Mouse (Mus musculus): ENCODE measurements around the gene Gm17617. TPM values are rescaled to one million over a fixed set of nuclear protein-coding genes. Genes with fewer than 3 reads are reported as not detected.
"Not testable (repeated sequence)": the region's sequence is repeated elsewhere in the genome, so short reads cannot be mapped to it uniquely, and the experiment has no call there.

Gene Gm17617
- total RNA-seq, 4 experiments from 2014 or later = not detected

DNA sequence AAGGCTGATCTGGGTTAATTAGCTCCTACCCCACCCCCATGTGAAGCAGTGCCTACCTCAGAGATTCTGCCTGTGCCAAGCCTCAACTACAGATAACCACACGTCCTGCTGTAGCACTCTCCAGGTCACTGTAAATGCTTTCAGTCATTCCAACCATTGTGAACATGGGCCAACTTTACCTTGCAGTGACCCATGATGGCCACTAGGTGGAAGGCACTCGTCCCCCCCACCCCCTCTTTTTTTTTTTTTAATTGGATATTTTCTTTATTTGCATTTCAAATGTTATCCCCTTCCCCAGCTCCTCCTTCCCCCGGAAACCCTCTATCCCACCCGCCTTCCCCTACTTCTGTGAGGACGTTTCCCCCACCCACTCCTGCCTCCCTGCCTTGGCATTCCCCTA is 2.0 kb upstream of the Gm17617 start:
- DNase-seq (ENCODE audit: low spot score in 2 of 2) = no peak

DNA sequence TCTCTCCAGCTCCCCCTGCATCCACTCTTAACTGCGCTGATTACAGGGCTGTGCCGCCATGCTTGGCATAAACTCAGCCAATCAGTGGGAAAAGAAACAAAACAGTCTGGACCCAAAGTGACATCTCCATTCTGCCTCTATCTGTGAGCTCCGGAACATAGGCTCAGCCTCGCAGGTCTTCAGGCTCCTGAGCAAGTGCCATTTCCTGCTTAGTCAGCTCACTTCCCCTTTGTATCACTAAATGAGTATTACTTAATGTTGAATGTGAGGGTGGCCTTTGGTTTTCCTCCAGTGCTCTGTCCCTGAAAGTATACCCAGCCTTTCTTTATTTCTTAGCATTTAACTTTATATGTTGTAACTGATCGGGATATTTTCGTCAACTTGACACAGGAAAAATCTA is 8.4 kb downstream of the Gm17617 start:
- no peak for DNase-seq (ENCODE audit: low spot score in 2 of 2)

DNA sequence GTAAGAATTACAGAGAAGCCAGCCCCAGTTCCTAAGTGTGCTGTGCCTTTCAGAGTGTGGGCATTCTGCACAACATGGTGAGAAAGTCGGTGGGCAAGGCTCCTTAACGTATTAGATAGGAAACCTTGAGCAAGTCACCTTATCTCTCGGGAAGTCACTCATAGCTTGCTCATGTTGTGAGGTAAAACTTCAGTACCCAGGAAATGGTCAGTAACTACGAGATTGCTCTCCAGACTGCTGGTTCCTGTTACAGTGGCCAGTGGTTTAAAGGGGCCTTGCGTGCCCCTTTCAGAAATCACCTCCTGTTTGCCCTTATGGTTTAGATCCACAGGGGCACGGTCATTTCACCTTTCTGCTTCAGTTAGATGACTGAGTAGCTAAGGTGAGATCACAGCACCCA is 19.0 kb downstream of the Gm17617 start:
- no peak for DNase-seq (ENCODE audit: low spot score in 2 of 2)

GRCm38 (mm10) chr13:55107694-55108093 is 25.7 kb downstream of the Gm17617 start:
- peak; percentile 32 to 34 for DNase-seq (ENCODE audit: low spot score in 2 of 2)

DNA sequence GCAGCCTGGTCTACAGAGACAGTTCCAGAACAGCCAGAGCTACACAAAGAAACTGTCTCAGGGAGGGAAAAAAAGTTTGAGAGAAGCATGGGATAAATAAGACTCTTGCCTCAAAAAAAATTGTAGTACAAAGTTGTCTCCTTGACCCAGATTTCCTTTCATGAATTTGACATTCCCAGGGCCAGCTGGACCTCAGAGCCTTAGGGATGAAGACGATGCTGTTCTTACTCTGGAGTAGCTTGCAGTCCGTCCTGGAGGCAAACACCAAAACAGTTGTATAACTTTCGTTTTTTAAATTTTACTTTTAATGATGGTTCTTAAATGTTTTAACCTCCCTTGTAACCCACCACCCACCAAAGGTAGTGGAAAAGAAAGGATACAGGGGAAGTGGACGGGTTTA is 26.2 kb downstream of the Gm17617 start:
- DNase-seq (ENCODE audit: low spot score in 2 of 2) = no peak

GRCm38 (mm10) chr13:55105953-55106691 is 27.2 kb downstream of the Gm17617 start:
- peak in 1 of 2 experiments; percentile 16 for DNase-seq (ENCODE audit: low spot score in 2 of 2)

DNA sequence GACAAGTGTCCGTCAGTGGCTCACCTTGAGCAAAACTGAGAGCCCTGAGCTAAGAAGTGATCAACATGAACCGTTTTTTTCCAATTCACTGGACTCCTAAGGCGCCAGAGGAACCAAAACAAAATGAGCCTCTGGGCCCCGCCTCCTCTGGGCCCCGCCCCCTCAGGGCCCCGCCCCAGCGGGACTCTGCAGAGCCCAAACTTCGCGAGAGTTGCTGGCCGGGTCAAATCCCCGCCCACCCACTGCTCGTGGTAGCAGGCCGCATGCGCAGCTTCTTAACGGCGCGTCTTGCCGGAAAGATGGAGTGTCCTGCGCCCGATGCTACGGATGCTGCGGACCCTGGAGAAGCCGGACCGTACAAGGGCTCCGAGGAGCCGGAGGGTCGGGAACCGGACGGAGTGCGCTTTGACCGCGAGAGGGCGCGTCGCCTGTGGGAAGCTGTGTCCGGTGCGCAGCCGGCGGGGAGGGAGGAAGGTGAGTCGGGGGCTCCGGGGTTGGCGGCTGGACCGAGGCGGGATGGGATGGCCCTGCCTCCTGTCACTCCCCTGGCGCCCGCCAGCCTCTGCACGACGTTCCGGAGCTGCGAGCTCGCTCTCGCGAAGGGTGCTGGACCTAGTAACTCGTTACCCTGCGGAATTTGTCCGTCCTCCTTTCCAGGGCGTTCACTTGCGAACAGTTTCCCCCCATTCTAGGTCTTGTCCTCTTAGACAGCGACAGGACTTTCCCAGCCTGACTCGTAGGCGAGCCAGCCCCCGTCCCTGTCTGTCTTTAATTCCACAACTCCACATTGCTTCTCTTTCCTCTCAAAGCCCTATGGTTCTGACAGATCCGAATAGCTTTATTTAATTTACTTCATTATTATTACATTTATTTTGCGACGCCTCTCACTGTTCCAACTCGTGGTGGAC is 28.0 kb downstream of the Gm17617 start, which contains the start of gene Zfp346:
Gene Zfp346 (plus strand): TSS at position 267 of the 908 bp plus-strand sequence.
- peak; percentile 94 to 96 for DNase-seq (ENCODE audit: low spot score in 2 of 2)

DNA sequence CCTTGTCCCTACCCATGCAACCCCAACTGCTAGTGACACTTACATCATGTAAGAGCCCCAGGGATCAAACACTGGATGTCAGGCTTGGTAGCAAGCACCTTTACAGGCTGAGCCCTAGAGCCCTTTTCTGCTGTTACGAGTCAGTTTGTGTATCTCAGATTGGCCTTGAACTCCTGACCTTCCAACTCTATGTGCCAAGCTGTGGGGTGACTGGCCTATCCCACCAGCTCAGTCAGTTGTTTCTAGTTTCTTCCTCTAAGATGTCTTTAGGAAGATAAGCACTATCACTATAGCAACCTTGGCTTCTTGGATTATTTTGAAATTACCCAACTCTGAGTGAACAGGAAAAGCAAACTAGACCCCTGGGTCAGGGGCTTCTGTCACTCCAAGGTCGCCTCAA is 30.0 kb downstream of the Gm17617 start:
- no peak for DNase-seq (ENCODE audit: low spot score in 2 of 2)

GRCm38 (mm10) chr13:55102366-55102765 is 31.0 kb downstream of the Gm17617 start:
- no peak for DNase-seq (ENCODE audit: low spot score in 2 of 2)

GRCm38 (mm10) chr13:55101627-55102026 is 31.7 kb downstream of the Gm17617 start:
- no peak for DNase-seq (ENCODE audit: low spot score in 2 of 2)

GRCm38 (mm10) chr13:55099726-55100478 is 33.4 kb downstream of the Gm17617 start, which contains the start of gene Uimc1:
Gene Uimc1, minus strand, starts transcription at chr13:55100300.
- DNase-seq (ENCODE audit: low spot score in 2 of 2) = peak; percentile 56 to 69

DNA sequence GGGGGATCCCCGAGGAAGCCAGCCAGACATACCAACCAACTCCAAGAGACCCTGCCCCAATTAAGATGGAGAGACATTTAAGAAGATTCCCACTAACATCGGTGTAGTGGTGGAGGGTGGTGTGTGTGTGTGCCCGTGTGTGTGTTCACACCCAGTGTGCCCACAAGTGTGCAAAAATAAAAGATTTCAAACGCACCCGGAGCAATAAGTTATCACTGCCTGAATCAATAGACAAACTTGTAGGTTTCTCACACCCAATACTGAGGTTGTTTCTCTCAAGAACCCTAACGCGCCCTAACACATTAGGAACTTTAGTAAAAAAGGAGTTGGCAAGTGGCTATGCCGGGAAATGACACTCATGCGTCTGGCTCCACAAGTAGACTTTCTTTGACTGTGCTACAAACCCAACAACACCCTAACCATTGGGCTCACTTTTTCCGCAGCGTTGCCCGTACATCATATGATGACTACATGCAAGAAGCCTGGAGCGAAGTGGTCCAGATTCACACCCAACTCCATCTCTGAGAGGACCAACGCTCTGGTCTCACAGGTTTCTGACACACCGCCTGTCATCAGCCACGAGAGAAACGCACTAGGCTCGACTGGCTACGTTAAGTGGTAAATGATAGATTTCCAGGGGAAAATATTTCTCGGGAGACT is 34.2 kb downstream of the Gm17617 start:
- DNase-seq (ENCODE audit: low spot score in 2 of 2) = no peak

DNA sequence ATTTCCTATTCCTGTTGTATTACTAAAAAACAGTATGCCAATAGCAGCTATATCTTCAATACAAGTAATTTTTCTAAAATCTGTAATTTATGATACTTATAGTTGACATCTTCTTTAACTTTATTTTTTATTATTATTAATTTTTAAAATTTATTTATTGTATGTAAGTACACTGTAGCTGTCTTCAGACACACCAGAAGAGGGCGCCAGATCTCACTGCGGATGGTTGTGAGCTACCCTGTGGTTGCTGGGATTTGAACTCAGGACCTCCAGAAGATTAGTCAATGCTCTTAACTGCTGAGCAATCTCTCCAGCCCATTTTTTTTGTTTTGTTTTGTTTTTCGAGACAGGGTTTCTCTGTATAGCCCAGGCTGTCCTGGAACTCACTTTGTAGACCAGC is 35.5 kb downstream of the Gm17617 start:
- not testable (repeated sequence) for DNase-seq (ENCODE audit: low spot score in 2 of 2)

- DNase-seq (ENCODE audit: low spot score in 2 of 2) = peak in 1 of 2 experiments; percentile 29
These were observed 40.8 kb downstream of the Gm17617 start for GRCm38 (mm10) chr13:55092588-55092987.

Other genes starting within 250 kb of the Gm17617 start
- 100 to 1,000 TPM; 127 to 154 (median 141) TPM for gene Unc5a, start 184.1 kb downstream of the Gm17617 start, total RNA-seq (2022)
- 1 to 10 TPM; 1.4 to 4.3 (median 2.5) TPM for gene Hk3, start 112.2 kb downstream of the Gm17617 start, total RNA-seq (2022)
- 10 to 100 TPM; 22.3 to 28.3 (median 25.1) TPM for gene Uimc1, start 33.2 kb downstream of the Gm17617 start, total RNA-seq (2022)
- gene Zfp346, start 28.2 kb downstream of the Gm17617 start, total RNA-seq (2022) = 10 to 100 TPM; 44.4 to 53.3 (median 51.5) TPM
- gene Fgfr4, start 19.1 kb upstream of the Gm17617 start, total RNA-seq (2022) = 1 to 10 TPM in 1 of 4 experiments, under 1 TPM in 3; 0.37 to 1.2 (median 0.59) TPM
- 100 to 1,000 TPM; 107 to 141 (median 129) TPM for gene Nsd1, start 76.2 kb upstream of the Gm17617 start, total RNA-seq (2022)
- 100 to 1,000 TPM; 133 to 152 (median 139) TPM for gene Prelid1, start 187.0 kb upstream of the Gm17617 start, total RNA-seq (2022)
- 10 to 100 TPM; 75.4 to 84.1 (median 80.8) TPM for gene Rab24, start 188.4 kb upstream of the Gm17617 start, total RNA-seq (2022)
- gene Mxd3, start 196.3 kb upstream of the Gm17617 start, total RNA-seq (2022) = 1 to 10 TPM in 2 of 4 experiments, under 1 TPM in 2; 0.82 to 1.5 (median 1.0) TPM
- 10 to 100 TPM; 56.6 to 72.8 (median 65.0) TPM for gene Lman2, start 229.2 kb upstream of the Gm17617 start, total RNA-seq (2022)
- gene Rgs14, start 236.2 kb upstream of the Gm17617 start, total RNA-seq (2022) = 10 to 100 TPM; 86.8 to 97.9 (median 95.0) TPM